ENCODE assay signal across 13 mouse cellular contexts in the genomic region with DNA sequence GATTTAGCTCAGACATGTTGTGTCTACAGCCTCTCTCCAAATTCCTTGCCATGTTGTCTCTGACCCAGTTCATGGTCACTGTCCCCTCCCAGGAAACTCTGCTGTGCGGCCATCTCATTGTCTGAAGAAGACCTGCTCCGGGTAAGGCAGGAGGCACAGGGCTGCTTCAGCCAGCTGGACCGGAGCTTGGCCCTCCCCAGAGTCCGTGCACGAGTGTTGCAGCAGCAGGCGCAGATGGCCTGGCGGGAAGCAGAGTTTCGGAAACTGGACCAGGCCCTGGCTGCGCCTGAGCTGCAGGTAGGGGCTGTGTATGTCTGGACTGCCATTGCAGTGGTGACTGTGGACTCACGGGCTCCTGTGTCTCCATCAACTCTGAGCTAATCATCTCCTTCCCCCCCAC. TPM values are rescaled to one million over a fixed set of nuclear protein-coding genes. Genes with fewer than 3 reads are reported as not detected.
DNase-seq lines count a peak whose midpoint lies in the region.
"Had no signal": no experiment of that assay in that cellular context is flagged by ENCODE, and none has a peak within 500 bp of the region (broad histone marks: within the 10 kb centered on the region; RNA-seq: fewer than 3 reads in every experiment).

No protein-coding gene starts in this region.

- peak; percentile 82 for DNase-seq in brain, adult 2 months (ENCODE audit: low read depth, low spot score)
- DNase-seq in cerebellum, adult 11 months = peak; percentile 66
- DNase-seq in cerebellum, adult 8-10 months = peak; percentile 64
- DNase-seq in cerebellum, postnatal 14 days = peak; percentile 71 to 74
- DNase-seq in adrenal gland, adult 8-10 months = no peak
- DNase-seq in right cerebral cortex, postnatal 10 days (ENCODE audit: low spot score in 2 of 2) = no peak
- DNase-seq in frontal cortex, postnatal 10 days (ENCODE audit: low spot score in 2 of 2) = no peak
- DNase-seq: adrenal gland, adult 2 months; forebrain, postnatal 0 days; gastrocnemius, postnatal 36 days; heart, adult 11 months; heart, postnatal 36 days; kidney, adult 8-10 months had no signal

RNA-seq across cellular contexts. Expression of a gene that starts 53.6 kb away (rescaled TPM):
- 10 to 100 TPM; 21.4 to 34.0 (median 27.6) TPM for total RNA-seq in adrenal gland, adult 8-10 months (2022)

RNA-seq across cellular contexts. Expression of a gene that starts 55.2 kb away (rescaled TPM):
- 10 to 100 TPM; 14.8 to 23.7 (median 19.3) TPM for total RNA-seq in adrenal gland, adult 8-10 months (2022)

Comparison
In these comparisons a context has a peak if more than half of its experiments do, and no peak if none do; other contexts are left out.
1. DNase-seq: peak in brain, adult 2 months (single experiment), cerebellum, adult 11 months (single experiment), cerebellum, adult 8-10 months (single experiment) and cerebellum, postnatal 14 days (2 of 2); none in adrenal gland, adult 8-10 months (single experiment), right cerebral cortex, postnatal 10 days (0 of 2) and frontal cortex, postnatal 10 days (0 of 2).